Mouse (Mus musculus): ENCODE data around the gene Syp. TPM values are rescaled to one million over a fixed set of nuclear protein-coding genes. Genes with fewer than 3 reads are reported as not detected.

Gene Syp
- polyA plus RNA-seq (2014; fragmentation: Nextera tagmentation; extraction: Ambion mirVana), result 5.2 and 7.4 TPM in 2 replicates

DNA sequence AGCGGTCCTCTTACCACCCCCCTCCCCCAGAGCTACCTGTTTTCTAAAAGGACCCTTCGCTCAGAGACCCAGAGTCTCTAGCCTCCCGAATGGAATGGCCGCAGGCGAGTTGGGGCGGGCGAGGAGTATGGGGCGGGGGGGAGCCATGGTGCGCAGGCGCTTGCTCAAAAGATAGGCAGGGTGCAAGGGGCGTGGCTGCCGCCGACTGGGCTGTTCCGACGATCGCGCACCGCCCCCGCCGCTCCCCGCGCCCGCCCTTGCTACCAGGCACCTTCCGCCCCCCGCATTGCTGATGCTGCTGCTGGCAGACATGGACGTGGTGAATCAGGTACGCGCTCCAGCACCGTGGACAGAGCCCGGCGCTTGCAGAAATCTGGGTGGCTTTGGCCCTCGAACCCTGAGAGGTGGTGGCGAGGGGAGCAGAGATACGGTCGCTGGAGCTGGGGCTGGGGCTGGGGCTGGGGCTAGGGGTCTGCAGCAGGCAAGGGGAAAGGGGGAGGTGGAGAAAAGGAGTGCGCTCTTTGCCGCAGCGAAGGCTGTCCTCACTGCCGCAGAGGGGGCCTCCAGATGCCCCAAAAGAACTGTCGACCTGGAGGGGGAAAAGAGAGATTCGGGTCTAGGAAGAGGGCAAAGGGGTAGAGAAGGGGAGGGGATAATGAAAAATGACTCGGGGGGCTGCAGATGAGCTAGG is at the start of gene Syp:
TSS of gene Syp (plus strand) at position 71 of the 691 bp plus-strand sequence.
- Histone ChIP-seq H3K27me3 (ENCODE audit: control insufficient read depth, insufficient read depth, low read length) (no peaks in the 10 kb centered on the region), H3K9ac (replicated peaks; ENCODE audit: low read depth, low read length) (no peak within 1 kb of the TSS), H3K4me3 (ENCODE audit: low read depth, low read length) (peak within 1 kb of the TSS; percentile 25), H3K4me1 (ENCODE audit: control insufficient read depth, insufficient read depth, low read length) (no peaks in the 10 kb centered on the region), H3K27ac (ENCODE audit: low read length) (no peak within 1 kb of the TSS), H3K36me3 (ENCODE audit: control insufficient read depth, insufficient read depth, low read length) (no peaks in the 10 kb centered on the region), H3K9me3 (ENCODE audit: control insufficient read depth, low read depth, low read length) (no peaks in the 10 kb centered on the region), H3K4me2 (replicated peaks; ENCODE audit: low read depth, low read length) (peak within 1 kb of the TSS; percentile 37)
- ATAC-seq (ENCODE audit: insufficient number of reproducible peaks, insufficient read depth, low FRiP score, low read depth), result peak; percentile 81
- 17% methylated on average over 42 of the region's 42 CpGs for WGBS

GRCm38 (mm10) chrX:7595371-7595770 is 42.9 kb upstream of the Syp start:
- Histone ChIP-seq H3K9me3 (ENCODE audit: control insufficient read depth, low read depth, low read length) (no peaks in the 10 kb centered on the region), H3K36me3 (ENCODE audit: control insufficient read depth, insufficient read depth, low read length) (peaks cover 3% of the 10 kb centered on the region; the same call in 1 of the 2 replicates), H3K4me2 (replicated peaks; ENCODE audit: low read depth, low read length) (no peak overlapping the region), H3K4me1 (ENCODE audit: control insufficient read depth, insufficient read depth, low read length) (no peaks in the 10 kb centered on the region), H3K9ac (replicated peaks; ENCODE audit: low read depth, low read length) (no peak overlapping the region), H3K27me3 (ENCODE audit: control insufficient read depth, insufficient read depth, low read length) (no peaks in the 10 kb centered on the region), H3K27ac (ENCODE audit: low read length) (no peak overlapping the region), H3K4me3 (ENCODE audit: low read depth, low read length) (no peak overlapping the region)
- ATAC-seq (ENCODE audit: insufficient number of reproducible peaks, insufficient read depth, low FRiP score, low read depth), result no peak
- 85% methylated on average over 9 of the region's 9 CpGs for WGBS

DNA sequence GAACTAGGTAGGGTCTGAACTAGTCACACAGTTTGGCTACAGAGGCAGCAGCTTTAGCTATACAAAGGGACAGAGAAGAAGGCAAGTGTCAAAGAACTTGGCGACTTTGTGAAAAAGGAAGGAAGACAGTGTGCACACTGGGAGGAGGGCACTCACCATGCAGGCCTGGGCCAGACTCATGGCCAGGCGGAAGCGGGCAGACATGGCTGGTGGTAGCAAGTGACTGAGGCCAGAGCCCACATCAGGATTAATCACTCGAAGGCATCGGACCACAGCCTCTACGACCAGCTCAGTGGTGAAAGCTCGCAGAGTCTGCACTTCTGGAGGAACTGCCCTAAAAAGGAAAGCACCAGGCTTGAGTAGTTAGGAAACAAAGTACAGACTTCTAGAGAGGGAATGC is 34.3 kb upstream of the Syp start:
- WGBS, result 84% methylated on average over 7 of the region's 7 CpGs
- no peaks in the 10 kb centered on the region for H3K4me1 ChIP-seq (ENCODE audit: control insufficient read depth, insufficient read depth, low read length)
- ATAC-seq (ENCODE audit: insufficient number of reproducible peaks, insufficient read depth, low FRiP score, low read depth), result no peak
- H3K27ac ChIP-seq (ENCODE audit: low read length), result no peak overlapping the region
- no peaks in the 10 kb centered on the region for H3K27me3 ChIP-seq (ENCODE audit: control insufficient read depth, insufficient read depth, low read length)
- no peak overlapping the region for H3K9ac ChIP-seq (replicated peaks; ENCODE audit: low read depth, low read length)
- H3K4me2 ChIP-seq (replicated peaks; ENCODE audit: low read depth, low read length), result peak overlapping the region; percentile 47
- H3K4me3 ChIP-seq (ENCODE audit: low read depth, low read length), result no peak overlapping the region
- no peaks in the 10 kb centered on the region for H3K9me3 ChIP-seq (ENCODE audit: control insufficient read depth, low read depth, low read length)
- peaks cover 1% of the 10 kb centered on the region; the same call in 1 of the 2 replicates for H3K36me3 ChIP-seq (ENCODE audit: control insufficient read depth, insufficient read depth, low read length)

DNA sequence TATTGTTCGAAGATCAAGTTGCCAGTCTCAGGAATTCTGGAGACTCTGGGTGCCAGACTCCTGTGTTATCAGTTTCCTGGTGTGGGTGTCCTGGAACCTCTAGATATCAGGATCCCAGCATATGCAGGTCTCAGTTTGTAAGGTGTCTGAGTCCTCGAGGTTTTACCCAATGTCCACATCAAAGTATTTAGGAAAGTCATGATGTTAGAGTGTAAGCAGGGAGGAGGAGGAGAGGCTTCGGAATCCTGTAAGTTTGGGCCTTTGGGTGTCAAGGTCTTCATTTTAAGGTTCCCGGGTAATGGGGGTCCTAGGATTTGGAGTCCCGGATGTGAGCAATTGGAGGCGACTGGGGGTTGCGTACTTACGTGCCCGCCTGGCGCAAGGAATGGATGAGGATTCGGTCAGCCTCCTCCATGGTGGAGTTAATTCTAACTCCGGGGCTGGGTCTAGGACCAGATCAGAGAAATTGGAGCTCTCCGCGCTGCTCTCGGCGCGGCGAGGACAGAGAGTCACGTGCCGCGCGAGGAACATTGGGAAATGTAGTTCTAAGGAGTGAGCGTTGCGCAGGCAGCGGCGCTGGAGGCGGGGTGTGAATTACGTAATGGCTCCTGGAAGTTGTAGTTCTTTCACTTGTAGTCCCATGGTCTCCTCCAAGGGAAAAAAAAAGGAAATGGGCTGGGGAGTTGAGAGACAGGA is 33.2 kb upstream of the Syp start, which contains the start of gene Ccdc22:
TSS of gene Ccdc22 (minus strand) at position 639 of the 696 bp plus-strand sequence.
- no peaks in the 10 kb centered on the region for H3K9me3 ChIP-seq (ENCODE audit: control insufficient read depth, low read depth, low read length)
- WGBS, result 21% methylated on average over 28 of the region's 28 CpGs
- peak within 1 kb of the TSS; percentile 47 for H3K4me2 ChIP-seq (replicated peaks; ENCODE audit: low read depth, low read length)
- 0 out of 2 replicates have a peak within 1 kb of the TSS, but pooled peaks have one; percentile 21 for H3K9ac ChIP-seq (replicated peaks; ENCODE audit: low read depth, low read length)
- no peaks in the 10 kb centered on the region for H3K4me1 ChIP-seq (ENCODE audit: control insufficient read depth, insufficient read depth, low read length)
- H3K4me3 ChIP-seq (ENCODE audit: low read depth, low read length), result peak within 1 kb of the TSS; percentile 38
- no peak within 1 kb of the TSS for H3K27ac ChIP-seq (ENCODE audit: low read length)
- H3K36me3 ChIP-seq (ENCODE audit: control insufficient read depth, insufficient read depth, low read length), result no peaks in the 10 kb centered on the region
- ATAC-seq (ENCODE audit: insufficient number of reproducible peaks, insufficient read depth, low FRiP score, low read depth), result peak; percentile 91
- H3K27me3 ChIP-seq (ENCODE audit: control insufficient read depth, insufficient read depth, low read length), result no peaks in the 10 kb centered on the region

DNA sequence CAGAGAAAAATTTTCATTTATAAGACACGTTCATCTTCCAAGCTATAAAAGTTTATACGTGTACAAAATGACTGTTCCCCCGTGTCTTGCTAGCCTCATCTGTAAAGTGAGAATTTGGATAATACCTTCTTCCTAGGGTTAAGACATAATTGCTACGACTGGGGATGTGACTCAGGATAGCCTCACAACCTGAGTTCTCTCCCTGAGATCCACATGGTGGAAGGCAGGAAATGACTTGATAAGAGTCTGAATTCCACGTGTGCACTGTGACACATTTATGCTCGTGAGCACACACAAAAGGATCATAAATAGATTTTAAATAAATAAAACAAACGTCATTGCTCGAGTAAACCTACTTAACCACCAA is 32.7 kb upstream of the Syp start:
- H3K4me2 ChIP-seq (replicated peaks; ENCODE audit: low read depth, low read length), result no peak overlapping the region
- no peaks in the 10 kb centered on the region for H3K9me3 ChIP-seq (ENCODE audit: control insufficient read depth, low read depth, low read length)
- 44% methylated on average over 8 of the region's 8 CpGs for WGBS
- no peaks in the 10 kb centered on the region for H3K4me1 ChIP-seq (ENCODE audit: control insufficient read depth, insufficient read depth, low read length)
- H3K4me3 ChIP-seq (ENCODE audit: low read depth, low read length), result no peak overlapping the region
- H3K36me3 ChIP-seq (ENCODE audit: control insufficient read depth, insufficient read depth, low read length), result no peaks in the 10 kb centered on the region
- ATAC-seq (ENCODE audit: insufficient number of reproducible peaks, insufficient read depth, low FRiP score, low read depth), result no peak
- no peak overlapping the region for H3K9ac ChIP-seq (replicated peaks; ENCODE audit: low read depth, low read length)
- H3K27ac ChIP-seq (ENCODE audit: low read length), result no peak overlapping the region
- H3K27me3 ChIP-seq (ENCODE audit: control insufficient read depth, insufficient read depth, low read length), result no peaks in the 10 kb centered on the region

DNA sequence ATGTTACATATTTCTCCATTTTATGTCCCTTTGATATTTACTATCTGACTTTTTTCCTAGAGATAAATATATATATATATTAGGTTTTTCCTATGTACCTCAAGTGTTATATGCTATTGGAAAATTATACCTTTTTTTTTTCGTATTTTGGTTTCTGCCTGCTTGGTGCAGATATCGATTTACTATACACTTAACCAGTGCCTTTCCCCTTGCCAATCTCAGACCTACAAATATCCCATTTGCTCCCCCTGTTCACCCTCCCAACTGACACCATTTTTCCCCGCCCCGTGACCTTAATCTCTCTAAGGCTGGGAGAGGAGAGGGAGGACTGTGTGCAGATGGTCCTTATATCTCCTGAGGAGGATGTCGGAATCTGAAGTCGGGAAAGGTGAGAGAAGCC is 31.5 kb upstream of the Syp start, which contains the start of gene Cacna1f:
TSS of gene Cacna1f (plus strand) at position 301 of the 400 bp plus-strand sequence.
- 78% methylated on average over 6 of the region's 6 CpGs for WGBS
- Histone ChIP-seq H3K4me3 (ENCODE audit: low read depth, low read length) (no peak within 1 kb of the TSS), H3K4me1 (ENCODE audit: control insufficient read depth, insufficient read depth, low read length) (no peaks in the 10 kb centered on the region), H3K9ac (replicated peaks; ENCODE audit: low read depth, low read length) (no peak within 1 kb of the TSS), H3K4me2 (replicated peaks; ENCODE audit: low read depth, low read length) (no peak within 1 kb of the TSS), H3K27ac (ENCODE audit: low read length) (no peak within 1 kb of the TSS), H3K27me3 (ENCODE audit: control insufficient read depth, insufficient read depth, low read length) (no peaks in the 10 kb centered on the region), H3K9me3 (ENCODE audit: control insufficient read depth, low read depth, low read length) (no peaks in the 10 kb centered on the region), H3K36me3 (ENCODE audit: control insufficient read depth, insufficient read depth, low read length) (no peaks in the 10 kb centered on the region)
- ATAC-seq (ENCODE audit: insufficient number of reproducible peaks, insufficient read depth, low FRiP score, low read depth), result no peak

DNA sequence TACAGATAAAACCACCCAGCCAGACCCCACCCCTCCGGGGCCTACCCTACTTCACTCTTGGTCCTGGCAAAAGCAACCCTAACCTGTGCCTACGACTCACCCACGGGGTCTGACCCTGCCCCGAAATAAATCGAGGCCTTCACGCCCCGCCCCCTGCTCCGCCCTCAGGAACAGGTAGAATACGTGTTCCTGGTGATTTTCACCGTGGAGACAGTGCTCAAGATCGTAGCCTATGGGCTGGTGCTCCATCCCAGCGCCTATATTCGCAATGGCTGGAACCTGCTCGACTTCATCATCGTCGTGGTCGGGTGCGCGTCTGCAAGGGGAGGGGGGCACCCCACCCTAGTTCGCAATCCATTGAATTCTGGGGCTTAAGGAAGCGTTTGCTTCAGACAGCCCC is 28.2 kb upstream of the Syp start:
- no peak overlapping the region for H3K27ac ChIP-seq (ENCODE audit: low read length)
- H3K4me3 ChIP-seq (ENCODE audit: low read depth, low read length), result peak overlapping the region; percentile 27; the same call in 1 of the 2 replicates
- H3K4me1 ChIP-seq (ENCODE audit: control insufficient read depth, insufficient read depth, low read length), result no peaks in the 10 kb centered on the region
- H3K4me2 ChIP-seq (replicated peaks; ENCODE audit: low read depth, low read length), result peak overlapping the region; percentile 66
- H3K9me3 ChIP-seq (ENCODE audit: control insufficient read depth, low read depth, low read length), result no peaks in the 10 kb centered on the region
- H3K27me3 ChIP-seq (ENCODE audit: control insufficient read depth, insufficient read depth, low read length), result no peaks in the 10 kb centered on the region
- 21% methylated on average over 19 of the region's 21 CpGs for WGBS
- no peak for ATAC-seq (ENCODE audit: insufficient number of reproducible peaks, insufficient read depth, low FRiP score, low read depth)
- H3K9ac ChIP-seq (replicated peaks; ENCODE audit: low read depth, low read length), result no peak overlapping the region
- H3K36me3 ChIP-seq (ENCODE audit: control insufficient read depth, insufficient read depth, low read length), result no peaks in the 10 kb centered on the region

- H3K9me3 ChIP-seq (ENCODE audit: control insufficient read depth, low read depth, low read length), result no peaks in the 10 kb centered on the region
- H3K9ac ChIP-seq (replicated peaks; ENCODE audit: low read depth, low read length), result no peak overlapping the region
- H3K27me3 ChIP-seq (ENCODE audit: control insufficient read depth, insufficient read depth, low read length), result no peaks in the 10 kb centered on the region
- H3K4me2 ChIP-seq (replicated peaks; ENCODE audit: low read depth, low read length), result peak overlapping the region; percentile 66
- no peak overlapping the region for H3K27ac ChIP-seq (ENCODE audit: low read length)
- no peaks in the 10 kb centered on the region for H3K4me1 ChIP-seq (ENCODE audit: control insufficient read depth, insufficient read depth, low read length)
- H3K4me3 ChIP-seq (ENCODE audit: low read depth, low read length), result peak overlapping the region; percentile 27
- WGBS, result 23% methylated on average over 26 of the region's 26 CpGs
- no peaks in the 10 kb centered on the region for H3K36me3 ChIP-seq (ENCODE audit: control insufficient read depth, insufficient read depth, low read length)
- no peak for ATAC-seq (ENCODE audit: insufficient number of reproducible peaks, insufficient read depth, low FRiP score, low read depth)
These were observed 27.6 kb upstream of the Syp start for GRCm38 (mm10) chrX:7610536-7611258.

Measured in stomach, embryonic 14.5 days (tissue).